In genomic region chrX:140510696-140511429, GRCm38 (mm10) we compare ENCODE assay signal across 8 mouse cellular contexts. TPM values are rescaled to one million over a fixed set of nuclear protein-coding genes. Genes with fewer than 3 reads are reported as not detected.
DNase-seq lines count a peak whose midpoint lies in the region; ATAC-seq and TF ChIP-seq lines count a peak whose summit lies in the region.

No protein-coding gene starts in this region.

- no peak overlapping the region for H3K27ac ChIP-seq in forebrain, postnatal 0 days (ENCODE audit: low read depth, low read length)
- H3K27ac ChIP-seq in liver, embryonic 16.5 days (ENCODE audit: low read length), result peak overlapping the region; percentile 41; the same call in 1 of the 2 replicates

- H3K4me1 ChIP-seq in E14TG2a.4 (replicated peaks; ENCODE audit: low read depth, low read length), result peaks cover 20% of the 10 kb centered on the region
- H3K4me1 ChIP-seq in forebrain, postnatal 0 days (ENCODE audit: insufficient read depth), result no peaks in the 10 kb centered on the region
- peaks cover 2% of the 10 kb centered on the region; the same call in 1 of the 2 replicates for H3K4me1 ChIP-seq in liver, embryonic 16.5 days (ENCODE audit: control insufficient read depth, low read depth, low read length)

- intact Hi-C loops in heart, postnatal 14 days (cut with DNase I), result no loop called here

- ATAC-seq in cerebellum, adult (ENCODE audit: insufficient number of reproducible peaks, low FRiP score, low TSS enrichment), result peak; percentile 80
- peak; percentile 72 for ATAC-seq in forebrain, postnatal 0 days
- ATAC-seq in liver, embryonic 16.5 days (ENCODE audit: low read depth), result no peak

- TF ChIP-seq CTCF in E14TG2a.4 (conservative IDR thresholded peaks at IDR 0.05; ENCODE audit: low read length), result no peak
- no peak for TF ChIP-seq CTCF in forebrain, postnatal 0 days (IDR thresholded peaks at IDR 0.05; ENCODE audit: low read depth)

- H3K9me3 ChIP-seq in E14TG2a.4 (ENCODE audit: low read length), result no peaks in the 10 kb centered on the region
- no peaks in the 10 kb centered on the region for H3K9me3 ChIP-seq in forebrain, postnatal 0 days (ENCODE audit: low read length)
- H3K9me3 ChIP-seq in liver, embryonic 16.5 days (replicated peaks; ENCODE audit: control insufficient read depth, low read length), result no peaks in the 10 kb centered on the region

- H3K4me2 ChIP-seq in forebrain, postnatal 0 days (ENCODE audit: low read depth), result peak overlapping the region; percentile 27; the same call in 1 of the 2 replicates
- H3K4me2 ChIP-seq in liver, embryonic 16.5 days (ENCODE audit: low read depth, low read length), result 0 out of 2 replicates have a peak overlapping the region, but pooled peaks have one; percentile 9

- peaks cover 35% of the 10 kb centered on the region for H3K27me3 ChIP-seq in E14TG2a.4 (ENCODE audit: insufficient read depth, low read length)
- H3K27me3 ChIP-seq in forebrain, postnatal 0 days (ENCODE audit: insufficient read depth, low read length), result no peaks in the 10 kb centered on the region; the same call in 1 of the 2 replicates
- no peaks in the 10 kb centered on the region; the same call in 1 of the 2 replicates for H3K27me3 ChIP-seq in liver, embryonic 16.5 days (ENCODE audit: control insufficient read depth, insufficient read depth, low read depth, low read length)

- H3K4me3 ChIP-seq in E14TG2a.4 (replicated peaks; ENCODE audit: low read length), result peak overlapping the region; percentile 37
- no peak overlapping the region for H3K4me3 ChIP-seq in forebrain, postnatal 0 days (ENCODE audit: low read depth, low read length)
- H3K4me3 ChIP-seq in liver, embryonic 16.5 days (ENCODE audit: low read depth, low read length), result no peak overlapping the region

- WGBS in forebrain, postnatal 0 days, result 45% methylated on average over 24 of the region's 24 CpGs
- WGBS in liver, embryonic 16.5 days (ENCODE audit: insufficient replicate concordance), result 36% methylated on average over 24 of the region's 24 CpGs

- H3K36me3 ChIP-seq in E14TG2a.4 (ENCODE audit: insufficient read depth, low read length), result no peaks in the 10 kb centered on the region
- no peaks in the 10 kb centered on the region for H3K36me3 ChIP-seq in forebrain, postnatal 0 days (ENCODE audit: insufficient read depth)
- H3K36me3 ChIP-seq in liver, embryonic 16.5 days (ENCODE audit: control insufficient read depth, insufficient read depth), result no peaks in the 10 kb centered on the region

- DNase-seq in forebrain, postnatal 0 days, result no peak
- peak; percentile 73 to 78 for DNase-seq in heart, postnatal 14 days
- peak; percentile 74 to 86 for DNase-seq in kidney, postnatal 4 days
- peak; percentile 30 for DNase-seq in neural tube, embryonic 10.5 days (ENCODE audit: extremely low spot score, low spot score)
- peak; percentile 55 to 63 for DNase-seq in urinary bladder, postnatal 4 days (ENCODE audit: low spot score in 2 of 2)

- H3K9ac ChIP-seq in forebrain, postnatal 0 days, result no peak overlapping the region
- H3K9ac ChIP-seq in liver, embryonic 16.5 days (ENCODE audit: low read depth, low read length), result no peak overlapping the region

RNA-seq across cellular contexts. Expression of gene Prps1, which starts 54.5 kb away (rescaled TPM):
- total RNA-seq in forebrain, postnatal 0 days (2014; rRNA removed), result 48.9 and 50.2 TPM in 2 replicates
- polyA plus RNA-seq in forebrain, postnatal 0 days (2015; fragmentation: Nextera tagmentation; extraction: Ambion mirVana), result 86.9 and 95.8 TPM in 2 replicates
- total RNA-seq in heart, postnatal 14 days (2021), result 10 to 100 TPM; 23.4 to 24.6 TPM
- polyA plus RNA-seq in liver, embryonic 16.5 days (2015; fragmentation: Nextera tagmentation; extraction: Ambion mirVana), result 27.5 and 30.1 TPM in 2 replicates
